Mouse (Mus musculus): ENCODE results near the gene Mcam. TPM values are rescaled to one million over a fixed set of nuclear protein-coding genes. Genes with fewer than 3 reads are reported as not detected.
"Not testable (repeated sequence)": the region's sequence is repeated elsewhere in the genome, so short reads cannot be mapped to it uniquely, and the experiment has no call there.

Mcam gene
- total RNA-seq, 2 experiments from 2014 or later: 156 to 169 TPM

- DNase-seq (ENCODE audit: low spot score in 2 of 2): no peak
Measured at GRCm38 (mm10) chr9:44108269-44109055, 25.8 kb upstream of the Mcam start.

- peak; percentile 61 to 75 for DNase-seq (ENCODE audit: low spot score in 2 of 2)
Measured at GRCm38 (mm10) chr9:44109360-44110095, 24.7 kb upstream of the Mcam start.

GRCm38 (mm10) chr9:44111909-44112308, 22.4 kb upstream of the Mcam start:
- DNase-seq (ENCODE audit: low spot score in 2 of 2): not testable (repeated sequence)

GRCm38 (mm10) chr9:44113105-44113789, 21.0 kb upstream of the Mcam start, which contains the start of the genes Gm49380 and Rnf26:
Gene Gm49380, minus strand, starts transcription at chr9:44113500.
Gene Rnf26, minus strand, starts transcription at chr9:44113517.
- peak; percentile 89 to 96 for DNase-seq (ENCODE audit: low spot score in 2 of 2)

GRCm38 (mm10) chr9:44114453-44114852, 19.8 kb upstream of the Mcam start:
- DNase-seq (ENCODE audit: low spot score in 2 of 2): no peak

- DNase-seq (ENCODE audit: low spot score in 2 of 2): no peak
Measured at GRCm38 (mm10) chr9:44115599-44115998, 18.7 kb upstream of the Mcam start.

GRCm38 (mm10) chr9:44116182-44116581, 18.1 kb upstream of the Mcam start:
- no peak for DNase-seq (ENCODE audit: low spot score in 2 of 2)

- DNase-seq (ENCODE audit: low spot score in 2 of 2): peak in 1 of 2 experiments; percentile 24
Measured at GRCm38 (mm10) chr9:44119011-44119410, 15.3 kb upstream of the Mcam start.

- DNase-seq (ENCODE audit: low spot score in 2 of 2): no peak
Measured at GRCm38 (mm10) chr9:44119948-44120465, 14.3 kb upstream of the Mcam start.

- DNase-seq (ENCODE audit: low spot score in 2 of 2): no peak
Measured at GRCm38 (mm10) chr9:44124317-44124716, 10.0 kb upstream of the Mcam start.

GRCm38 (mm10) chr9:44125026-44125425, 9.2 kb upstream of the Mcam start:
- peak in 1 of 2 experiments; percentile 14 for DNase-seq (ENCODE audit: low spot score in 2 of 2)

- peak; percentile 74 to 87 for DNase-seq (ENCODE audit: low spot score in 2 of 2)
Measured at GRCm38 (mm10) chr9:44125546-44126428, 8.5 kb upstream of the Mcam start.

- DNase-seq (ENCODE audit: low spot score in 2 of 2): peak in 1 of 2 experiments; percentile 7
Measured at GRCm38 (mm10) chr9:44126746-44127145, 7.5 kb upstream of the Mcam start.

GRCm38 (mm10) chr9:44127351-44127801, 6.9 kb upstream of the Mcam start:
- DNase-seq (ENCODE audit: low spot score in 2 of 2): peak in 1 of 2 experiments; percentile 8

- no peak for DNase-seq (ENCODE audit: low spot score in 2 of 2)
Measured at GRCm38 (mm10) chr9:44129633-44130032, 4.6 kb upstream of the Mcam start.

- peak; percentile 37 to 69 for DNase-seq (ENCODE audit: low spot score in 2 of 2)
Measured at GRCm38 (mm10) chr9:44130034-44130433, 4.2 kb upstream of the Mcam start.

GRCm38 (mm10) chr9:44130581-44131275, 3.5 kb upstream of the Mcam start:
- peak in 1 of 2 experiments; percentile 57 for DNase-seq (ENCODE audit: low spot score in 2 of 2)

GRCm38 (mm10) chr9:44131276-44131590, 3.0 kb upstream of the Mcam start:
- peak in 1 of 2 experiments; percentile 8 for DNase-seq (ENCODE audit: low spot score in 2 of 2)

GRCm38 (mm10) chr9:44132200-44132599, 2.1 kb upstream of the Mcam start:
- DNase-seq (ENCODE audit: low spot score in 2 of 2): no peak

- DNase-seq (ENCODE audit: low spot score in 2 of 2): peak in 1 of 2 experiments; percentile 11
Measured at GRCm38 (mm10) chr9:44133287-44133686, 982 bp upstream of the Mcam start.
